In genomic region chr5:23845141-23845540, GRCm38 (mm10) we compare ENCODE assay signal across 10 mouse cellular contexts. TPM values are rescaled to one million over a fixed set of nuclear protein-coding genes. Genes with fewer than 3 reads are reported as not detected.
DNase-seq lines count a peak whose midpoint lies in the region; ATAC-seq and TF ChIP-seq lines count a peak whose summit lies in the region.
"Had no signal": no experiment of that assay in that cellular context is flagged by ENCODE, and none has a peak within 500 bp of the region (broad histone marks: within the 10 kb centered on the region; RNA-seq: fewer than 3 reads in every experiment).

No protein-coding gene starts in this region.

- H3K27me3 ChIP-seq in intestine, embryonic 14.5 days (replicated peaks; ENCODE audit: control insufficient read depth, insufficient read depth, low read length), result no peaks in the 10 kb centered on the region
- H3K27me3 ChIP-seq in intestine, embryonic 16.5 days (replicated peaks; ENCODE audit: control insufficient read depth, insufficient read depth, low read length), result no peaks in the 10 kb centered on the region
- H3K27me3 ChIP-seq in MEL (ENCODE audit: control insufficient read depth in 1 of 2, insufficient read depth in 2 of 2, low read length in 2 of 2), result no peaks in the 10 kb centered on the region
- no peaks in the 10 kb centered on the region for H3K27me3 ChIP-seq in embryonic facial prominence, embryonic 14.5 days (replicated peaks; ENCODE audit: control insufficient read depth, insufficient read depth, low read length)
- H3K27me3 ChIP-seq in liver, embryonic 13.5 days, result no peaks in the 10 kb centered on the region

- no peak overlapping the region for H3K4me3 ChIP-seq in intestine, embryonic 14.5 days (ENCODE audit: low read depth, low read length)
- H3K4me3 ChIP-seq in intestine, embryonic 16.5 days (ENCODE audit: low read length), result no peak overlapping the region
- H3K4me3 ChIP-seq in MEL (ENCODE audit: control insufficient read depth in 1 of 2, insufficient read depth in 1 of 2, low read depth in 2 of 2, low read length in 2 of 2), result no peak overlapping the region
- peak overlapping the region; percentile 69 for H3K4me3 ChIP-seq in embryonic facial prominence, embryonic 14.5 days (ENCODE audit: low read depth, low read length)
- no peak overlapping the region for H3K4me3 ChIP-seq in liver, embryonic 13.5 days (replicated peaks)

- H3K79me2 ChIP-seq in MEL (ENCODE audit: control insufficient read depth, insufficient read depth, low read length, poor library complexity), result peaks cover 24% of the 10 kb centered on the region

- no peak for ATAC-seq in intestine, embryonic 14.5 days (replicated peaks; ENCODE audit: low FRiP score, low TSS enrichment, low read depth)
- ATAC-seq in intestine, embryonic 16.5 days, result no peak
- no peak for ATAC-seq in embryonic facial prominence, embryonic 14.5 days (ENCODE audit: low read depth)
- no peak for ATAC-seq in liver, embryonic 13.5 days (ENCODE audit: low read depth)

- TF ChIP-seq EP300 in MEL (IDR thresholded peaks at IDR 0.05; ENCODE audit: low read depth in 1 of 2, low read length in 2 of 2), result no peak

- no peak for TF ChIP-seq RAD21 in MEL (IDR thresholded peaks at IDR 0.05; ENCODE audit: low read depth, low read length)

- H3K9ac ChIP-seq in intestine, embryonic 14.5 days (ENCODE audit: low read length), result no peak overlapping the region; the same call in 1 of the 2 replicates
- no peak overlapping the region for H3K9ac ChIP-seq in intestine, embryonic 16.5 days (ENCODE audit: low read depth, low read length)
- H3K9ac ChIP-seq in MEL (ENCODE audit: control insufficient read depth, low read depth, low read length, poor library complexity, severe bottlenecking), result no peak overlapping the region
- H3K9ac ChIP-seq in embryonic facial prominence, embryonic 14.5 days (ENCODE audit: low read depth, low read length), result peak overlapping the region; percentile 82
- no peak overlapping the region for H3K9ac ChIP-seq in liver, embryonic 13.5 days

- H3K4me2 ChIP-seq in intestine, embryonic 14.5 days (ENCODE audit: low read length), result peak overlapping the region; percentile 92
- H3K4me2 ChIP-seq in intestine, embryonic 16.5 days (ENCODE audit: low read depth, low read length), result no peak overlapping the region
- H3K4me2 ChIP-seq in embryonic facial prominence, embryonic 14.5 days (ENCODE audit: low read depth, low read length), result peak overlapping the region; percentile 67
- H3K4me2 ChIP-seq in liver, embryonic 13.5 days, result peak overlapping the region; percentile 84; the same call in 1 of the 2 replicates

- H3K27ac ChIP-seq in intestine, embryonic 14.5 days (ENCODE audit: low read depth), result no peak overlapping the region
- H3K27ac ChIP-seq in intestine, embryonic 16.5 days (ENCODE audit: low read length), result no peak overlapping the region
- no peak overlapping the region for H3K27ac ChIP-seq in MEL (ENCODE audit: control insufficient read depth, low read depth, low read length)
- peak overlapping the region; percentile 86 for H3K27ac ChIP-seq in embryonic facial prominence, embryonic 14.5 days (replicated peaks; ENCODE audit: low read depth, low read length)
- H3K27ac ChIP-seq in liver, embryonic 13.5 days, result no peak overlapping the region

- 96% methylated on average over 3 of the region's 3 CpGs for WGBS in intestine, embryonic 14.5 days
- 92% methylated on average over 3 of the region's 3 CpGs for WGBS in intestine, embryonic 16.5 days
- WGBS in embryonic facial prominence, embryonic 14.5 days, result 78% methylated on average over 3 of the region's 3 CpGs
- WGBS in liver, embryonic 13.5 days (ENCODE audit: insufficient replicate concordance), result 79% methylated on average over 3 of the region's 3 CpGs

- H3K4me1 ChIP-seq in intestine, embryonic 14.5 days (replicated peaks; ENCODE audit: control insufficient read depth, insufficient read depth, low read length), result peaks cover 16% of the 10 kb centered on the region
- peaks cover 9% of the 10 kb centered on the region for H3K4me1 ChIP-seq in intestine, embryonic 16.5 days (ENCODE audit: control insufficient read depth, insufficient read depth, low read length)
- H3K4me1 ChIP-seq in MEL (ENCODE audit: control insufficient read depth in 1 of 2, insufficient read depth in 2 of 2, low read length in 2 of 2), result peaks cover 2 to 9% of the 10 kb centered on the region in 2 experiments; a peak in 3 of 4 replicates
- 0 out of 2 replicates have a peak, but pooled peaks cover 4% of the 10 kb centered on the region for H3K4me1 ChIP-seq in embryonic facial prominence, embryonic 14.5 days (ENCODE audit: control insufficient read depth, insufficient read depth, low read length)
- H3K4me1 ChIP-seq in liver, embryonic 13.5 days (replicated peaks), result peaks cover 23% of the 10 kb centered on the region

- no peak for DNase-seq in intestine, embryonic 14.5 days (ENCODE audit: low spot score)
- DNase-seq in MEL (ENCODE audit: low read depth, low spot score), result peak; percentile 4
- no peak for DNase-seq in embryonic facial prominence, embryonic 14.5 days (ENCODE audit: low spot score)
- no peak for DNase-seq in liver, embryonic 13.5 days
- no peak for DNase-seq in ovary, postnatal 10 days (ENCODE audit: low spot score)
- no peak for DNase-seq in urinary bladder, postnatal 14 days (ENCODE audit: low spot score)
- no peak for DNase-seq in thymus, adult 18-20 months
- DNase-seq: adrenal gland, adult 2 months; thymus, postnatal 14 days had no signal

- TF ChIP-seq POLR2A in MEL (IDR thresholded peaks at IDR 0.05; ENCODE audit: control insufficient read depth in 1 of 2, insufficient read depth in 1 of 2, low read depth in 1 of 2, low read length in 2 of 2, poor library complexity in 1 of 2), result no peak

- no peaks in the 10 kb centered on the region for H3K9me3 ChIP-seq in intestine, embryonic 14.5 days (ENCODE audit: control insufficient read depth, low read length)
- no peaks in the 10 kb centered on the region for H3K9me3 ChIP-seq in intestine, embryonic 16.5 days (ENCODE audit: control insufficient read depth, low read length)
- H3K9me3 ChIP-seq in MEL (replicated peaks; ENCODE audit: insufficient read depth, low read length), result no peaks in the 10 kb centered on the region
- no peaks in the 10 kb centered on the region for H3K9me3 ChIP-seq in embryonic facial prominence, embryonic 14.5 days (ENCODE audit: control insufficient read depth, low read length)
- H3K9me3 ChIP-seq in liver, embryonic 13.5 days (replicated peaks), result no peaks in the 10 kb centered on the region

- TF ChIP-seq CTCF in MEL (IDR thresholded peaks at IDR 0.05 in 2 of 3, conservative IDR thresholded peaks at IDR 0.05 in 1 of 3; ENCODE audit: control insufficient read depth in 1 of 3, insufficient read depth in 1 of 3, low read depth in 2 of 3, low read length in 3 of 3, poor library complexity in 1 of 3, severe bottlenecking in 1 of 3), result no peak

- peaks cover 9% of the 10 kb centered on the region; the same call in 1 of the 2 replicates for H3K36me3 ChIP-seq in intestine, embryonic 14.5 days (ENCODE audit: control insufficient read depth, insufficient read depth, low read length)
- H3K36me3 ChIP-seq in intestine, embryonic 16.5 days (ENCODE audit: control insufficient read depth, insufficient read depth, low read length), result no peaks in the 10 kb centered on the region
- peaks cover 6 to 18% of the 10 kb centered on the region in 2 experiments for H3K36me3 ChIP-seq in MEL (ENCODE audit: control insufficient read depth in 1 of 2, insufficient read depth in 2 of 2, low read length in 2 of 2)
- H3K36me3 ChIP-seq in embryonic facial prominence, embryonic 14.5 days (ENCODE audit: control insufficient read depth, insufficient read depth, low read length), result 0 out of 2 replicates have a peak, but pooled peaks cover 1% of the 10 kb centered on the region
- peaks cover 2% of the 10 kb centered on the region; the same call in 1 of the 2 replicates for H3K36me3 ChIP-seq in liver, embryonic 13.5 days

TF ChIP-seq in MEL, 35 proteins besides CTCF, POLR2A, EP300 and RAD21:
- no peak for TF ChIP-seq UBTF (IDR thresholded peaks at IDR 0.05; ENCODE audit: borderline replicate concordance, insufficient read depth, low read depth, low read length)
- no peak for TF ChIP-seq USF1 (IDR thresholded peaks at IDR 0.05; ENCODE audit: low read depth, low read length)
- TF ChIP-seq ZKSCAN1 (IDR thresholded peaks at IDR 0.05; ENCODE audit: low read depth, low read length), result no peak
- no peak for TF ChIP-seq E2F4 (IDR thresholded peaks at IDR 0.05; ENCODE audit: borderline replicate concordance, low read depth, low read length)
- no peak for TF ChIP-seq CHD2 (IDR thresholded peaks at IDR 0.05; ENCODE audit: low read length)
- TF ChIP-seq TBP (IDR thresholded peaks at IDR 0.05; ENCODE audit: low read depth, low read length), result no peak
- no peak for TF ChIP-seq CHD1 (IDR thresholded peaks at IDR 0.05; ENCODE audit: low read depth, low read length)
- no peak for TF ChIP-seq ETS1 (IDR thresholded peaks at IDR 0.05; ENCODE audit: low read depth, low read length)
- TF ChIP-seq JUND (IDR thresholded peaks at IDR 0.05; ENCODE audit: low read depth, low read length), result no peak
- no peak for TF ChIP-seq ZMIZ1 (IDR thresholded peaks at IDR 0.05; ENCODE audit: low read depth, low read length)
- no peak for TF ChIP-seq NELFE (IDR thresholded peaks at IDR 0.05; ENCODE audit: low read depth, low read length)

RNA-seq across cellular contexts. Expression of gene Tomm7, which starts 1.2 kb away (rescaled TPM):
- 141 and 152 TPM in 2 replicates for polyA plus RNA-seq in intestine, embryonic 14.5 days (2014; fragmentation: Nextera tagmentation; extraction: Ambion mirVana)
- 119 and 123 TPM in 2 replicates for polyA plus RNA-seq in intestine, embryonic 16.5 days (2015; fragmentation: Nextera tagmentation; extraction: Ambion mirVana)
- 239 and 264 TPM in 2 replicates for total RNA-seq in MEL (2012; rRNA removed)
- 100 to 1,000 TPM in 1 of 2 experiments, not detected in 1; 194 TPM for polyA plus RNA-seq in MEL (2012; ENCODE audit: insufficient read depth in 1 of 2, insufficient read length in 2 of 2, low read depth in 1 of 2, low replicate concordance in 2 of 2, missing spikeins in 1 of 2)
- polyA plus RNA-seq in embryonic facial prominence, embryonic 14.5 days (2014; fragmentation: Nextera tagmentation; extraction: Ambion mirVana), result 104 and 120 TPM in 2 replicates
- polyA plus RNA-seq in liver, embryonic 13.5 days (2015; fragmentation: Nextera tagmentation; extraction: Ambion mirVana), result 93.8 and 94.0 TPM in 2 replicates

RNA-seq across cellular contexts. Expression of gene Rint1, which starts 57.6 kb away (rescaled TPM):
- polyA plus RNA-seq in intestine, embryonic 14.5 days (2014; fragmentation: Nextera tagmentation; extraction: Ambion mirVana), result 29.6 and 31.1 TPM in 2 replicates
- polyA plus RNA-seq in intestine, embryonic 16.5 days (2015; fragmentation: Nextera tagmentation; extraction: Ambion mirVana), result 28.0 and 30.5 TPM in 2 replicates
- 31.9 and 42.5 TPM in 2 replicates for total RNA-seq in MEL (2012; rRNA removed)
- 100 to 1,000 TPM in 1 of 2 experiments, 10 to 100 TPM in 1; 48.8 to 419 TPM for polyA plus RNA-seq in MEL (2012; ENCODE audit: insufficient read depth in 1 of 2, insufficient read length in 2 of 2, low read depth in 1 of 2, low replicate concordance in 2 of 2, missing spikeins in 1 of 2)
- polyA plus RNA-seq in embryonic facial prominence, embryonic 14.5 days (2014; fragmentation: Nextera tagmentation; extraction: Ambion mirVana), result 27.1 and 30.8 TPM in 2 replicates
- 21.9 and 24.3 TPM in 2 replicates for polyA plus RNA-seq in liver, embryonic 13.5 days (2015; fragmentation: Nextera tagmentation; extraction: Ambion mirVana)
